Mouse (Mus musculus) liver, adult 2 months (tissue): ENCODE data around the gene Atf6b.

Experiments
- CTCF ChIP-seq: fragments of 200-500 bp; IDR thresholded peaks from 2 replicates; pipeline ENCODE4 v1.5.1; 2011; ENCODE audit warnings: low read depth, low read length, control low read depth
- POLR2A ChIP-seq: fragments of 200-500 bp; IDR thresholded peaks from 2 replicates; pipeline ENCODE4 v1.6.1; 2011; ENCODE audit warnings: low read length, control low read depth; ENCODE audit not compliant: insufficient read depth; ENCODE audit errors: extremely low read depth

DNA sequence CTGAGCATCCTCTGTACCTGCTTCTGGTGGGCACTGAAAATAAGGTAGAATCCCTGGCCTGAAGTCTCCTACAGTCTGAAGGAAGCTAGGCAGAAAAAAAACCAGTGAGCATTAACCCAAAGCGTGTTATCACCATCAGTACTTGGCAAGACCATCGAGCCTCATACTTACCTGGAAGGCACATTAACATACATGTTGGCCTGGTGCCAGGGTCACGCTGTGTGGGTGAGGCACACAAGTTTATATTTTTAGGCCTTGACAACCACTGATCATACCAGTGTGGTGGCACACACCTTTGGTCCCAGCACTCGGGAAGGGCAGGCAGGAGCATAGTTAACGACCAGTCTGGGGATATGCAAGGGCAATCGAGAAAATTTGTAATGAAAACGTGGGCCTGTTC is 38.9 kb upstream of the Atf6b start:
- TF ChIP-seq POLR2A (no peak), CTCF (no peak)
